Mouse (Mus musculus): Measurements from ENCODE around the gene Cdk17. TPM values are rescaled to one million over a fixed set of nuclear protein-coding genes. Genes with fewer than 3 reads are reported as not detected.
A peak's percentile ranks its signal among the peaks of the same experiment; 100 is the strongest.

Cdk17 gene
- polyA plus RNA-seq, 1 experiment from 2014 or later, result 15.2 TPM

- Histone ChIP-seq H3K27ac (no peak overlapping the region), H3K27me3 (no peaks in the 10 kb centered on the region), H3K4me2 (no peak overlapping the region)
Observed at GRCm38 (mm10) chr10:93303231-93303630, 142.6 kb downstream of the Cdk17 start.

GRCm38 (mm10) chr10:93305946-93306345, 145.3 kb downstream of the Cdk17 start:
- Histone ChIP-seq H3K27ac (peak overlapping the region; percentile 40; the same call in 1 of the 2 replicates), H3K27me3 (no peaks in the 10 kb centered on the region), H3K9me3 (no peaks in the 10 kb centered on the region), H3K36me3 (no peaks in the 10 kb centered on the region), H3K4me1 (peaks cover 25% of the 10 kb centered on the region), H3K9ac (no peak overlapping the region), H3K4me3 (no peak overlapping the region), H3K4me2 (no peak overlapping the region)
- WGBS, result 36% methylated on average over 6 of the region's 6 CpGs
- ATAC-seq (ENCODE audit: insufficient number of reproducible peaks, low FRiP score, low TSS enrichment, low read depth), result no peak

More at GRCm38 (mm10) chr10:93303231-93303630, 142.6 kb downstream of the Cdk17 start:
- no peak overlapping the region for H3K9ac ChIP-seq
- no peaks in the 10 kb centered on the region for H3K9me3 ChIP-seq
- no peak for ATAC-seq (ENCODE audit: insufficient number of reproducible peaks, low FRiP score, low TSS enrichment, low read depth)
- no peak overlapping the region for H3K4me3 ChIP-seq
- 71% methylated on average over 4 of the region's 4 CpGs for WGBS
- H3K4me1 ChIP-seq, result peaks cover 25% of the 10 kb centered on the region
- H3K36me3 ChIP-seq, result no peaks in the 10 kb centered on the region

- H3K27me3 ChIP-seq, result no peaks in the 10 kb centered on the region
- H3K4me2 ChIP-seq, result no peak overlapping the region
- no peak for ATAC-seq (ENCODE audit: insufficient number of reproducible peaks, low FRiP score, low TSS enrichment, low read depth)
- peaks cover 28% of the 10 kb centered on the region for H3K4me1 ChIP-seq
- WGBS, result 69% methylated on average over 11 of the region's 11 CpGs
- no peak overlapping the region for H3K4me3 ChIP-seq
- no peaks in the 10 kb centered on the region for H3K36me3 ChIP-seq
- no peaks in the 10 kb centered on the region for H3K9me3 ChIP-seq
- no peak overlapping the region for H3K9ac ChIP-seq
- peak overlapping the region; percentile 40; the same call in 1 of the 2 replicates for H3K27ac ChIP-seq
Observed at GRCm38 (mm10) chr10:93306367-93306766, 145.7 kb downstream of the Cdk17 start.

GRCm38 (mm10) chr10:93309131-93309933, 148.7 kb downstream of the Cdk17 start:
- peak overlapping the region; percentile 80 for H3K4me2 ChIP-seq
- peak overlapping the region; percentile 96 for H3K27ac ChIP-seq
- ATAC-seq (ENCODE audit: insufficient number of reproducible peaks, low FRiP score, low TSS enrichment, low read depth), result peak; percentile 62; the same call in 1 of the 2 replicates
- peak overlapping the region; percentile 60 for H3K4me3 ChIP-seq
- H3K4me1 ChIP-seq, result peaks cover 30% of the 10 kb centered on the region
- H3K9me3 ChIP-seq, result no peaks in the 10 kb centered on the region
- H3K9ac ChIP-seq, result peak overlapping the region; percentile 68
- no peaks in the 10 kb centered on the region for H3K36me3 ChIP-seq
- H3K27me3 ChIP-seq, result no peaks in the 10 kb centered on the region
- under 1% methylated on average over 20 of the region's 23 CpGs for WGBS

- Histone ChIP-seq H3K4me2 (peak overlapping the region; percentile 80), H3K36me3 (no peaks in the 10 kb centered on the region), H3K4me3 (peak overlapping the region; percentile 60), H3K27ac (peak overlapping the region; percentile 96), H3K4me1 (peaks cover 30% of the 10 kb centered on the region), H3K9ac (peak overlapping the region; percentile 68), H3K27me3 (no peaks in the 10 kb centered on the region), H3K9me3 (no peaks in the 10 kb centered on the region)
- under 1% methylated on average over 43 of the region's 43 CpGs for WGBS
- ATAC-seq (ENCODE audit: insufficient number of reproducible peaks, low FRiP score, low TSS enrichment, low read depth), result no peak
Observed at GRCm38 (mm10) chr10:93309934-93310621, 149.4 kb downstream of the Cdk17 start.

GRCm38 (mm10) chr10:93310721-93311411, 150.2 kb downstream of the Cdk17 start, which contains the start of gene Elk3:
Elk3 (minus strand) TSS chr10:93311135.
- H3K27ac ChIP-seq, result peak within 1 kb of the TSS; percentile 96

GRCm38 (mm10) chr10:93311576-93311975, 150.9 kb downstream of the Cdk17 start:
- ATAC-seq (ENCODE audit: insufficient number of reproducible peaks, low FRiP score, low TSS enrichment, low read depth), result no peak

More at GRCm38 (mm10) chr10:93310721-93311411, 150.2 kb downstream of the Cdk17 start, which contains the start of gene Elk3:
- Histone ChIP-seq H3K9ac (peak within 1 kb of the TSS; percentile 68), H3K4me1 (peaks cover 30% of the 10 kb centered on the region), H3K27me3 (no peaks in the 10 kb centered on the region), H3K4me3 (peak within 1 kb of the TSS; percentile 60), H3K36me3 (no peaks in the 10 kb centered on the region), H3K4me2 (peak within 1 kb of the TSS; percentile 80), H3K9me3 (no peaks in the 10 kb centered on the region)
- WGBS, result under 1% methylated on average over 51 of the region's 53 CpGs
- ATAC-seq (ENCODE audit: insufficient number of reproducible peaks, low FRiP score, low TSS enrichment, low read depth), result peak; percentile 80

More at GRCm38 (mm10) chr10:93311576-93311975, 150.9 kb downstream of the Cdk17 start:
- WGBS, result 8% methylated on average over 4 of the region's 4 CpGs
- Histone ChIP-seq H3K4me3 (peak overlapping the region; percentile 60), H3K27ac (peak overlapping the region; percentile 96), H3K9ac (no peak overlapping the region; the same call in 1 of the 2 replicates), H3K27me3 (no peaks in the 10 kb centered on the region), H3K36me3 (no peaks in the 10 kb centered on the region), H3K9me3 (no peaks in the 10 kb centered on the region), H3K4me1 (peaks cover 23% of the 10 kb centered on the region), H3K4me2 (peak overlapping the region; percentile 80)

MicroRNAs within 50 kb of the gene (microRNA counts, 519-probe panel; counts per million panel counts)
- not detected for microRNA mmu-miR-1931

Small RNAs within 50 kb of the gene (microRNA-seq; reads per million reads assigned to microRNA genes)
- gene Mir1931, result not detected

Other genes starting within 250 kb of the Cdk17 start
- 0.06 and 0.10 TPM in 2 replicates for gene Cfap54, start 79.3 kb upstream of the Cdk17 start, polyA plus RNA-seq (2015; fragmentation: Nextera tagmentation; extraction: Ambion mirVana)
- 36.2 and 36.3 TPM in 2 replicates for gene Elk3, start 150.3 kb downstream of the Cdk17 start, polyA plus RNA-seq (2015; fragmentation: Nextera tagmentation; extraction: Ambion mirVana)

All from limb, embryonic 15.5 days (tissue).